Mouse (Mus musculus) G1E (cell line): ENCODE data around the gene Hand1.

ENCODE experiments used
- CTCF ChIP-seq: IDR thresholded peaks from 2 replicates; pipeline ENCODE4 v1.5.1; 2012; ENCODE audit warnings: low read depth, low read length, inconsistent platforms, mixed read lengths
- GATA1 ChIP-seq: IDR thresholded peaks from 2 replicates; pipeline ENCODE4 v1.6.1; 2012; ENCODE audit warnings: borderline replicate concordance, low read length, inconsistent platforms, mixed read lengths
- GATA2 ChIP-seq: IDR thresholded peaks from 2 replicates; pipeline ENCODE4 v1.6.1; 2012; ENCODE audit warnings: low read depth, low read length, inconsistent platforms, borderline replicate concordance
- TAL1 ChIP-seq: conservative IDR thresholded peaks from 2 replicates; pipeline ENCODE4 v1.6.1; 2012; ENCODE audit warnings: low read depth, low read length, inconsistent platforms, mixed read lengths

GRCm38 (mm10) chr11:57786616-57787418 is 45.8 kb downstream of the Hand1 start:
- TF ChIP-seq CTCF = no peak
- no peak for TF ChIP-seq GATA1
- no peak for TF ChIP-seq GATA2
- no peak for TF ChIP-seq TAL1
